Mouse (Mus musculus) 3T3-L1 (cell line): ENCODE measurements around the gene Gm6217.
"Not testable (repeated sequence)": the region's sequence is repeated elsewhere in the genome, so short reads cannot be mapped to it uniquely, and the experiment has no call there.

Experiments used
- DNase-seq: peaks from one replicate; pipeline ENCODE4 v3.0.0-alpha.2; 2015; ENCODE audit warnings: low read depth, low spot score

Gene Gm6217

GRCm38 (mm10) chr1:82931326-82931725, at the start of gene Gm6217:
Gene Gm6217, minus strand, starts transcription at chr1:82931399.
- DNase-seq = not testable (repeated sequence)

DNA sequence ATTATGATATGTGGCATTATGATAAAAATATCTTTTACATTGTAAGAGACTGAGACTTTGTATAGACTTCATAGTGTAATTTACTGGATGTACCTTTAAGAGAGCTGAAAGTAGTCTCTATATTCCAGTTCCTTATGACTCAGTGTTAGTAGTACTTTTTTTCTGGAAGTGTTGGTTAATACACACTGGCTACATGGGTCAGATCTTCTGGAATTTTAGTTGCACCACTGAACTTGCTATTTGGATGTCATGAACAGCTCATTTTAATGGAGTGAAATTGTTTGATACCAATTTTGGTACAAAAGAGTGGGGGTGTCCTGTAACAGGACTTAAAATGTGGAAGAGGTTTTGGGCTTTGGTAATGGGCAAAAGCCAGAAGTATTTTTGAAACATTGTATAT, 46.6 kb upstream of the Gm6217 start:
- DNase-seq = peak; percentile 23

DNA sequence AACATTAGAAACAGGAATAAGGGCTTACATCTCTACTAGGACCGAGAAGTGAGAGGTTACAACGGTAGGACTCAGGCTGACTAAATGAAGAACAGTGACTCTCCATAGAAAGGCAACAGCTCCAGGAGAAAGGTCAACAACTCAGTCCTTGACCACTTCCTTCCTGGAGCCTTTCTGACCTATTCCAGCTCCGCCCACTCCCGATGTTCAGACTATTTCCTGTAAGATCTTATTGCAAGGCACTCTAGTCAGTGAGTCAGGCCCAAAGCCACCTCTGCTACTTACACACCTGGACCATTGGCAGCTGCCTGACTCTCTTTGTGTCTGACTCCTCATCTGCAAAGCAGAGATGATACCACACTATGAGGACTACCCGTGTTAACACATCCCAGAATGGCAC, 44.6 kb upstream of the Gm6217 start:
- DNase-seq = peak; percentile 60

GRCm38 (mm10) chr1:82974342-82974741, 43.1 kb upstream of the Gm6217 start:
- DNase-seq = no peak

DNA sequence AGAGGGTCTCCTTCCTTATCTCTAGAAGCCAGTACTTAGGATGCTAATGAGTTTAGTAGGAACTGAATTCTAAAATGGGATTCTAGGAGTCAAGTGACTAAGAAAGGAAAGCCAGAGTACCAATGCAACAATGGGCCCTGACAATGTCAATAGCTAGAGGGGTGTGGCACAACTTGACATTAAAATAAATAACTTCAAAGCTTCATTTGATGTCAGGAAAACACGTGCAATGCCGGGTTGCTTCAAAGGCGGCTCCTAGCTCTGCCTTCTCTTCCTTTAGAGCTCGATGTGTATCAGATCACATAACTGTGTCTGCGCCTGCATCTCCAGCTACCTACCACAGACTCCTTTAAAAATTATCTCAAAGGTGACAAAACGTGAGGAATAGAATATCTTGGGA, 42.7 kb upstream of the Gm6217 start:
- no peak for DNase-seq

GRCm38 (mm10) chr1:82973244-82973643, 42.0 kb upstream of the Gm6217 start:
- DNase-seq = peak; percentile 52

- DNase-seq = peak; percentile 90
These were observed 40.8 kb upstream of the Gm6217 start for GRCm38 (mm10) chr1:82972046-82972445.

GRCm38 (mm10) chr1:82966413-82966812, 35.2 kb upstream of the Gm6217 start:
- DNase-seq = no peak

- DNase-seq = no peak
These were observed 28.7 kb upstream of the Gm6217 start, which contains the start of gene Gm47955 for GRCm38 (mm10) chr1:82959870-82960385. Gene Gm47955, plus strand, starts transcription at chr1:82960286.

- DNase-seq = not testable (repeated sequence)
These were observed 24.7 kb upstream of the Gm6217 start, which contains the start of gene Gm7544 for GRCm38 (mm10) chr1:82955913-82956312. Gene Gm7544, minus strand, starts transcription at chr1:82956013.

GRCm38 (mm10) chr1:82948601-82949000, 17.4 kb upstream of the Gm6217 start:
- no peak for DNase-seq

DNA sequence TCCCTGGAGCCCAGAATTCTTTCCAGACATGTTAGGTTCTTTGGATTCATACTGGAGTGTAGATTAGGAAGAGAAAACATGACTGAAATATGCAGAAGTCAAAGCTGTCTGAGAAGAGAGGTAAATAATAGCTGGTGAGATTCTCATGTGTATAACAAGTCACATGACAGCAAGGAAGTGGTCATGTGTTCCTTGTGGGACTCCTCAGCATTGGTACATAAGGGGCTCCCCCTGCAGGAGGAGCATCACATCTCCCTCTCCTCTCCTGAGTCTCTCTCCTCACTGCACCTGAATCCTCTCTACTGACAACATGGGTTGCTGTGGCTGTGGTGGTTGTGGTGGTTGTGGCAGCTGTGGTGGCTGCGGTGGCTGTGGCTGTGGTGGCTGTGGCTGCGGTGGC, 14.8 kb upstream of the Gm6217 start:
- not testable (repeated sequence) for DNase-seq

GRCm38 (mm10) chr1:82943295-82943694, 12.1 kb upstream of the Gm6217 start, which contains the start of gene A030003K21Rik:
Gene A030003K21Rik, minus strand, starts transcription at chr1:82943388.
- DNase-seq = not testable (repeated sequence)

DNA sequence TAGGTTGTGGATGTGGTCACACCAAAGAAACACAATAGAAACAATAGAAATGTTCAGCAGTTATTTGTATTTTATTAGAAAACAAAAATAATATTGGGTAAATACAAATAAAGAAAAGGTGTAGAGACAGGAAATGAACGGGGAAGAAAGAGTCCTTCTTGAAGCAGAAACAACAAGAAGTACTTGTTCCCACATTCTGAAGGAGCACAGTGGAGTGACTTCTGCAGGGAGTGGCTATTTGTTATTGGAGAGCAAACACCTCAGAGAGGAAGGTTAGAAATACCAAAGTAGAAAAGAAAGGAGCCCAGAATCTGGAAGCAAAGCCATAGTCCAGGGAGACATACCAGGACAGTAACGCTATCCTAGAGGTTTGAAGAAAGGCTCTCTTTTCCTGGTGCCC, 11.3 kb upstream of the Gm6217 start:
- not testable (repeated sequence) for DNase-seq

- DNase-seq = no peak
These were observed 7.5 kb upstream of the Gm6217 start for GRCm38 (mm10) chr1:82938666-82939065.

GRCm38 (mm10) chr1:82930558-82930957, 641 bp downstream of the Gm6217 start:
- DNase-seq = not testable (repeated sequence)

GRCm38 (mm10) chr1:82924650-82925049, 6.5 kb downstream of the Gm6217 start, which contains the start of gene A030014E15Rik:
Gene A030014E15Rik, plus strand, starts transcription at chr1:82924917.
- DNase-seq = no peak

- DNase-seq = not testable (repeated sequence)
These were observed 17.8 kb downstream of the Gm6217 start for GRCm38 (mm10) chr1:82913434-82913833.

DNA sequence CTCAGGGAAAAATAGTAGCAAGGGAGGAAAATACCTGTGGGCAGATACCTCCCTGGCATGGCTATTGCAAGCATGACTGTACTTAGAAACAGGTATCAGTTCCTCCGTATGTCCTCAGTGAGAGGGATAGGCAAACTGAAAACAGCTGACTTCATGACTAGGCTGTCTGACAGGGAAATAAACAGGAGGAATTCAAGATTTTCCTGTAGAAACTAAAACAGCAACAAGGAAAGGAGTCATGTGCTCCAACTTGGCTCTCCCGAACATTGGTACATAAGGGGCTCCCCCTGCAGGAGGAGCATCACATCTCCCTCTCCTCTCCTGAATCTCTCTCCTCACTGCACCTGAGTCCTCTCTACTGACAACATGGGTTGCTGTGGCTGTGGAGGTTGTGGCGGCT, 18.2 kb downstream of the Gm6217 start, which contains the start of gene A030005L19Rik:
Gene A030005L19Rik, plus strand, starts transcription at position 301 of the 400 bp plus-strand sequence.
- DNase-seq = peak; percentile 37

- no peak for DNase-seq
These were observed 25.3 kb downstream of the Gm6217 start for GRCm38 (mm10) chr1:82905886-82906285.

GRCm38 (mm10) chr1:82901201-82901600, 30.0 kb downstream of the Gm6217 start:
- no peak for DNase-seq

DNA sequence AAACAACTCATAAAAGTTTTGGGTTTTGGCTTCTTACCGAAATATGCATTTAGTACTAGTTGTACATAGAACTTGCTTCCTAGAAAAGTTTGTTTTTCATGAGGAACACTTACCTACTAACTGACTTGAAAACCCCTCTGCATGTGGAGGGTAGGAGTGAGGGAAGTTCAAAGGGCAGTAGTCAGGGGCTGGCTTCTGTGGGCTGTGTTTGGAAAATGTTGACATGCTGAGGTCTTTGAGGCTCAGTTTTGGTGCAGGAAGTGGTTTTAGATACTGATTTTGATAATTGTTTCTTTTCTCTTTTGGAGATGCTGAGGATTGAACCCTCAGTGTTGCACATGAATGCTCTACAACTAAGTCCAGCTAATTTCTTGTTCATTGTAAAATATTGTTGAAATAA, 30.6 kb downstream of the Gm6217 start:
- DNase-seq = no peak

GRCm38 (mm10) chr1:82893269-82893668, 37.9 kb downstream of the Gm6217 start:
- no peak for DNase-seq
